In the genomic region with DNA sequence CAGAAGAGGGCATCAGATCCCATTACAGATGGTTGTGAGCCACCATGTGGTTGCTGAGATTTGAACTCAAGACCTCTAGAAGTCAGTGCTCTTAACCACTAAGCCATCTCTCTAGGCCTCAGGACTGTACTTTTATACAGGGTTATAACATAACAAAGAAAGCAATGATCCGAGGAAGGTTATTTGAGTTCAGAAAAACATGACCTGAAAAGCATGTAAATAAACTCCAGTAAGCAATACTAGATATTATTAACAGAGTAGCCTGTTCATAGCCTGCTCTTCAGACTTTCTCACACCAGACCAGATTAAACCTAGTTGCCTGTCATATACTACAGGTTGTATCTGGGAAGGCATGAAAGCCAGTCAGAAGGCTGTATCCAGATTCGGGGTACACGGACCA, we compare ENCODE assay signal across 44 mouse cellular contexts. TPM values are rescaled to one million over a fixed set of nuclear protein-coding genes. Genes with fewer than 3 reads are reported as not detected.
"Had no signal": no experiment of that assay in that cellular context is flagged by ENCODE, and none has a peak within 500 bp of the region (broad histone marks: within the 10 kb centered on the region; RNA-seq: fewer than 3 reads in every experiment).

No protein-coding gene starts in this region.

- DNase-seq: left cerebral cortex, postnatal 4 days; liver; liver, embryonic 13.5 days; lung, adult 18-20 months; lung, adult 2 months; lung, embryonic 14.5 days; lung, postnatal 10 days; lung, postnatal 14 days; lung, postnatal 36 days; lung, postnatal 4 days; midbrain, embryonic 14.5 days had no signal

- ATAC-seq: liver, embryonic 12.5 days; lung, postnatal 0 days; midbrain, embryonic 13.5 days; midbrain, embryonic 15.5 days; midbrain, embryonic 16.5 days had no signal

- H3K27me3 ChIP-seq: limb, embryonic 13.5 days; lung, embryonic 15.5 days; midbrain, embryonic 12.5 days; midbrain, embryonic 13.5 days; midbrain, embryonic 15.5 days; neural tube, embryonic 12.5 days had no signal

- H3K4me1 ChIP-seq: limb, embryonic 10.5 days; limb, embryonic 12.5 days; limb, embryonic 13.5 days; limb, embryonic 15.5 days; lung, embryonic 15.5 days; midbrain, embryonic 12.5 days; midbrain, embryonic 13.5 days; midbrain, embryonic 15.5 days; neural tube, embryonic 12.5 days had no signal

- H3K36me3 ChIP-seq: limb, embryonic 10.5 days; limb, embryonic 12.5 days; limb, embryonic 13.5 days; limb, embryonic 15.5 days; liver, embryonic 12.5 days; liver, embryonic 13.5 days; liver, embryonic 15.5 days; lung, embryonic 15.5 days; midbrain, embryonic 12.5 days; midbrain, embryonic 13.5 days; midbrain, embryonic 15.5 days; neural tube, embryonic 12.5 days; neural tube, embryonic 13.5 days had no signal

- H3K9me3 ChIP-seq: limb, embryonic 10.5 days; limb, embryonic 12.5 days; limb, embryonic 13.5 days; limb, embryonic 15.5 days; liver, embryonic 12.5 days; liver, embryonic 13.5 days; liver, embryonic 15.5 days; lung, embryonic 15.5 days; midbrain, embryonic 12.5 days; midbrain, embryonic 13.5 days; midbrain, embryonic 15.5 days; neural tube, embryonic 12.5 days; neural tube, embryonic 13.5 days had no signal

- H3K4me2 ChIP-seq: limb, embryonic 12.5 days; limb, embryonic 13.5 days; limb, embryonic 15.5 days; liver, embryonic 11.5 days; liver, embryonic 12.5 days; liver, embryonic 13.5 days; liver, embryonic 15.5 days; lung, embryonic 14.5 days; lung, embryonic 15.5 days; midbrain, embryonic 12.5 days; midbrain, embryonic 13.5 days; midbrain, embryonic 15.5 days; neural tube, embryonic 12.5 days; neural tube, embryonic 13.5 days had no signal

- H3K9ac ChIP-seq: limb, embryonic 12.5 days; limb, embryonic 13.5 days; limb, embryonic 15.5 days; liver, embryonic 12.5 days; liver, embryonic 13.5 days; liver, embryonic 14.5 days; liver, embryonic 15.5 days; lung, embryonic 14.5 days; lung, embryonic 15.5 days; midbrain, embryonic 12.5 days; midbrain, embryonic 13.5 days; midbrain, embryonic 15.5 days; neural tube, embryonic 12.5 days; neural tube, embryonic 13.5 days had no signal

- H3K27ac ChIP-seq: left cerebral cortex, adult 2 months; limb, embryonic 10.5 days; limb, embryonic 12.5 days; limb, embryonic 13.5 days; limb, embryonic 15.5 days; liver, embryonic 12.5 days; liver, embryonic 13.5 days; liver, embryonic 14.5 days; liver, embryonic 15.5 days; lung, embryonic 15.5 days; macrophage; midbrain, embryonic 12.5 days; midbrain, embryonic 13.5 days; midbrain, embryonic 15.5 days; neural tube, embryonic 12.5 days; neural tube, embryonic 13.5 days had no signal

- H3K4me3 ChIP-seq: left cerebral cortex, adult 2 months; limb, embryonic 10.5 days; limb, embryonic 12.5 days; limb, embryonic 13.5 days; limb, embryonic 15.5 days; liver, embryonic 12.5 days; liver, embryonic 13.5 days; liver, embryonic 15.5 days; lung, embryonic 15.5 days; megakaryocyte, embryonic 14.5 days; midbrain, embryonic 12.5 days; midbrain, embryonic 13.5 days; midbrain, embryonic 15.5 days; myocyte; neural tube, embryonic 12.5 days; neural tube, embryonic 13.5 days had no signal

RNA-seq across cellular contexts. Expression of a gene that starts 4.8 kb away (rescaled TPM):
- total RNA-seq: left cerebral cortex, adult 2 months; left cerebral cortex, adult 8-10 months; left cerebral cortex, postnatal 10 days; left cerebral cortex, postnatal 14 days; left cerebral cortex, postnatal 25 days; left cerebral cortex, postnatal 36 days; left cerebral cortex, postnatal 4 days; megakaryocyte progenitor cell, adult 5-6 weeks; megakaryocyte, adult 5-6 weeks; megakaryocyte-erythroid progenitor cell, adult 5-6 weeks; midbrain, postnatal 0 days; monocyte, adult 5-6 weeks had no signal
- polyA plus RNA-seq: limb, embryonic 10.5 days; limb, embryonic 11.5 days; limb, embryonic 12.5 days; limb, embryonic 13.5 days; limb, embryonic 14.5 days; limb, embryonic 15.5 days; lung, embryonic 14.5 days; lung, embryonic 15.5 days; lung, postnatal 0 days; macrophage; midbrain, embryonic 12.5 days; midbrain, embryonic 13.5 days; midbrain, embryonic 14.5 days; midbrain, embryonic 15.5 days; midbrain, embryonic 16.5 days; midbrain, postnatal 0 days; myocyte; neural tube, embryonic 11.5 days; neural tube, embryonic 12.5 days; neural tube, embryonic 13.5 days had no signal
